Mouse (Mus musculus) hindbrain, embryonic 11.5 days (tissue): ENCODE measurements at regions not wholly inside any gene's neighbourhood (a gene's known extent, or its start where the extent isn't known, plus 50 kb on each side); places are given as distances from the start of the nearest gene placed in this dataset.

Experiments
- ATAC-seq: fragments of 200-750 bp; cut with Nextera tagmentation; 2 replicates; pipeline ENCODE4 v1.8.0; 2017; ENCODE audit warnings: mild to moderate bottlenecking, moderate TSS enrichment, moderate library complexity; ENCODE audit not compliant: low FRiP score
- DNase-seq: peaks from one replicate; pipeline ENCODE4 v3.0.0-alpha.2; 2015; ENCODE audit warnings: low spot score
- H3K27ac ChIP-seq: fragments of 300-500 bp; sonication (generic); 2 replicates; pipeline ENCODE4 v1.5.1; 2014; ENCODE audit warnings: mild to moderate bottlenecking, low read depth, low read length
- H3K27me3 ChIP-seq: fragments of 300-500 bp; sonication (generic); 2 replicates; pipeline ENCODE4 v1.6.1; 2014; ENCODE audit warnings: mild to moderate bottlenecking, low read length, moderate library complexity, mixed read lengths; ENCODE audit not compliant: control insufficient read depth, insufficient read depth
- H3K36me3 ChIP-seq: fragments of 300-500 bp; sonication (generic); 2 replicates; pipeline ENCODE4 v1.6.1; 2014; ENCODE audit warnings: mild to moderate bottlenecking, low read length, moderate library complexity, mixed read lengths; ENCODE audit not compliant: control insufficient read depth, insufficient read depth
- H3K4me1 ChIP-seq: fragments of 300-500 bp; sonication (generic); replicated peaks from 2 replicates; pipeline ENCODE4 v1.6.1; 2014; ENCODE audit warnings: low read length, mixed read lengths; ENCODE audit not compliant: control insufficient read depth, insufficient read depth
- H3K4me2 ChIP-seq: fragments of 300-500 bp; sonication (generic); replicated peaks from 2 replicates; pipeline ENCODE4 v1.6.1; 2014; ENCODE audit warnings: mild to moderate bottlenecking, low read depth, low read length
- H3K4me3 ChIP-seq: fragments of 300-500 bp; sonication (generic); 2 replicates; pipeline ENCODE4 v1.5.1; 2014; ENCODE audit warnings: low read depth, low read length
- H3K9ac ChIP-seq: fragments of 300-500 bp; sonication (generic); 2 replicates; pipeline ENCODE4 v1.6.1; 2014; ENCODE audit warnings: low read depth, low read length
- H3K9me3 ChIP-seq: fragments of 300-500 bp; sonication (generic); 2 replicates; pipeline ENCODE4 v1.6.1; 2016; ENCODE audit warnings: low read length; ENCODE audit not compliant: control insufficient read depth
- WGBS: fragments of 180-500 bp; shearing (Covaris S2); extraction: QIAGEN DNeasy Blood & Tissue Kit; methylation state at CpG from one replicate; pipeline ENCODE4 v1.1.7; 2014; 5-methylcytosine and 5-hydroxymethylcytosine counted together

- no peaks in the 10 kb centered on the region for H3K9me3 ChIP-seq
Measured at GRCm38 (mm10) chr11:18681593-18681992, 337.2 kb downstream of the Meis1 start.

GRCm38 (mm10) chr11:18676876-18677275, 341.9 kb downstream of the Meis1 start:
- Histone ChIP-seq H3K4me1 (no peaks in the 10 kb centered on the region), H3K36me3 (no peaks in the 10 kb centered on the region), H3K9ac (no peak overlapping the region), H3K27me3 (no peaks in the 10 kb centered on the region), H3K27ac (no peak overlapping the region), H3K9me3 (no peaks in the 10 kb centered on the region), H3K4me3 (no peak overlapping the region), H3K4me2 (no peak overlapping the region)
- ATAC-seq: no peak
- no peak for DNase-seq
- 95% methylated on average over 2 of the region's 2 CpGs for WGBS

More at GRCm38 (mm10) chr11:18681593-18681992, 337.2 kb downstream of the Meis1 start:
- no peak overlapping the region for H3K27ac ChIP-seq
- H3K36me3 ChIP-seq: no peaks in the 10 kb centered on the region
- WGBS: 83% methylated on average over 6 of the region's 6 CpGs
- H3K9ac ChIP-seq: no peak overlapping the region
- H3K27me3 ChIP-seq: no peaks in the 10 kb centered on the region
- ATAC-seq: no peak
- H3K4me1 ChIP-seq: no peaks in the 10 kb centered on the region
- DNase-seq: no peak
- H3K4me2 ChIP-seq: no peak overlapping the region
- no peak overlapping the region for H3K4me3 ChIP-seq

- ATAC-seq (no peak), DNase-seq (no peak)
- Histone ChIP-seq H3K9me3 (no peaks in the 10 kb centered on the region), H3K4me1 (no peaks in the 10 kb centered on the region), H3K9ac (no peak overlapping the region), H3K27ac (no peak overlapping the region), H3K4me2 (no peak overlapping the region), H3K36me3 (no peaks in the 10 kb centered on the region), H3K4me3 (no peak overlapping the region), H3K27me3 (no peaks in the 10 kb centered on the region)
- WGBS: 84% methylated on average over 2 of the region's 2 CpGs
Measured at GRCm38 (mm10) chr11:18670967-18671366, 347.8 kb downstream of the Meis1 start.

- no peak overlapping the region for H3K4me3 ChIP-seq
- no peaks in the 10 kb centered on the region for H3K9me3 ChIP-seq
- no peak overlapping the region for H3K27ac ChIP-seq
- no peak overlapping the region for H3K9ac ChIP-seq
- no peak overlapping the region for H3K4me2 ChIP-seq
- no peak for ATAC-seq
- no peak for DNase-seq
- 74% methylated on average over 2 of the region's 2 CpGs for WGBS
- H3K4me1 ChIP-seq: no peaks in the 10 kb centered on the region
- no peaks in the 10 kb centered on the region for H3K36me3 ChIP-seq
- no peaks in the 10 kb centered on the region for H3K27me3 ChIP-seq
Measured at GRCm38 (mm10) chr11:18669322-18669721, 349.5 kb downstream of the Meis1 start.

- 61% methylated on average over 1 of the region's 1 CpGs for whole genome bisulfite sequencing
- DNase-seq: no peak
- ATAC-seq: no peak
- H3K9me3 ChIP-seq: no peaks in the 10 kb centered on the region
- H3K27ac ChIP-seq: no peak overlapping the region
- H3K4me2 ChIP-seq: no peak overlapping the region
- no peaks in the 10 kb centered on the region for H3K4me1 ChIP-seq
- H3K9ac ChIP-seq: no peak overlapping the region
- no peaks in the 10 kb centered on the region for H3K36me3 ChIP-seq
- H3K4me3 ChIP-seq: no peak overlapping the region
- no peaks in the 10 kb centered on the region for H3K27me3 ChIP-seq
Measured at GRCm38 (mm10) chr11:18656358-18656757, 362.4 kb downstream of the Meis1 start.

- ATAC-seq (no peak), DNase-seq (no peak)
- WGBS: 62% methylated on average over 5 of the region's 5 CpGs
- H3K4me1 ChIP-seq: no peaks in the 10 kb centered on the region
- H3K9ac ChIP-seq: no peak overlapping the region
- H3K4me3 ChIP-seq: no peak overlapping the region
- H3K27me3 ChIP-seq: no peaks in the 10 kb centered on the region
- no peaks in the 10 kb centered on the region for H3K9me3 ChIP-seq
- H3K4me2 ChIP-seq: no peak overlapping the region
- no peaks in the 10 kb centered on the region for H3K36me3 ChIP-seq
- no peak overlapping the region for H3K27ac ChIP-seq
Measured at GRCm38 (mm10) chr11:18631975-18632773, 386.6 kb downstream of the Meis1 start.

- Histone ChIP-seq H3K36me3 (no peaks in the 10 kb centered on the region), H3K9me3 (no peaks in the 10 kb centered on the region), H3K4me3 (no peak overlapping the region), H3K27ac (no peak overlapping the region), H3K9ac (no peak overlapping the region), H3K4me2 (no peak overlapping the region), H3K27me3 (no peaks in the 10 kb centered on the region), H3K4me1 (no peaks in the 10 kb centered on the region)
- 94% methylated on average over 7 of the region's 7 CpGs for WGBS
- ATAC-seq: no peak
- no peak for DNase-seq
Measured at GRCm38 (mm10) chr11:18631570-18631969, 387.2 kb downstream of the Meis1 start.

- Histone ChIP-seq H3K27me3 (no peaks in the 10 kb centered on the region), H3K4me2 (no peak overlapping the region), H3K27ac (no peak overlapping the region), H3K4me1 (no peaks in the 10 kb centered on the region), H3K9ac (no peak overlapping the region), H3K36me3 (no peaks in the 10 kb centered on the region), H3K9me3 (no peaks in the 10 kb centered on the region), H3K4me3 (no peak overlapping the region)
- ATAC-seq (peak; percentile 77; the same call in 1 of the 2 replicates), DNase-seq (peak; percentile 26)
- WGBS: 48% methylated on average over 3 of the region's 3 CpGs
Measured at GRCm38 (mm10) chr11:18621777-18622176, 397.0 kb downstream of the Meis1 start.

- H3K4me3 ChIP-seq: no peak overlapping the region
- H3K27me3 ChIP-seq: no peaks in the 10 kb centered on the region
- no peak overlapping the region for H3K9ac ChIP-seq
- H3K4me2 ChIP-seq: no peak overlapping the region
- H3K27ac ChIP-seq: no peak overlapping the region
- no peak for ATAC-seq
- H3K4me1 ChIP-seq: no peaks in the 10 kb centered on the region
- no peak for DNase-seq
- no peaks in the 10 kb centered on the region for H3K36me3 ChIP-seq
- no peaks in the 10 kb centered on the region for H3K9me3 ChIP-seq
- WGBS: 34% methylated on average over 6 of the region's 6 CpGs
Measured at GRCm38 (mm10) chr11:18604836-18605235, 413.9 kb downstream of the Meis1 start.
